Mouse (Mus musculus) limb, embryonic 11.5 days (tissue): ENCODE measurements at regions not wholly inside any gene's neighbourhood (a gene's known extent, or its start where the extent isn't known, plus 50 kb on each side); places are given as distances from the start of the nearest gene placed in this dataset.

ENCODE experiments used
- ATAC-seq: fragments of 200-750 bp; cut with Nextera tagmentation; 2 replicates; pipeline ENCODE4 v1.8.0; 2017; ENCODE audit warnings: low read depth; ENCODE audit not compliant: insufficient number of reproducible peaks, low FRiP score, low TSS enrichment
- DNase-seq: peaks from one replicate; pipeline ENCODE4 v3.0.0-alpha.2; 2015; ENCODE audit warnings: low spot score
- H3K27ac ChIP-seq: fragments of 300-500 bp; sonication (generic); replicated peaks from 2 replicates; pipeline ENCODE4 v1.5.1; 2014; ENCODE audit warnings: low read depth, mild to moderate bottlenecking, low read length
- H3K27me3 ChIP-seq: fragments of 300-500 bp; sonication (generic); 2 replicates; pipeline ENCODE4 v1.6.1; 2014; ENCODE audit warnings: mild to moderate bottlenecking, low read length, mixed read lengths; ENCODE audit not compliant: control insufficient read depth, insufficient read depth
- H3K36me3 ChIP-seq: fragments of 300-500 bp; sonication (generic); 2 replicates; pipeline ENCODE4 v1.6.1; 2014; ENCODE audit warnings: mild to moderate bottlenecking, low read length, moderate library complexity, mixed read lengths; ENCODE audit not compliant: control insufficient read depth, insufficient read depth
- H3K4me1 ChIP-seq: fragments of 300-500 bp; sonication (generic); 2 replicates; pipeline ENCODE4 v1.6.1; 2014; ENCODE audit warnings: low read length, mixed read lengths; ENCODE audit not compliant: control insufficient read depth, insufficient read depth
- H3K4me2 ChIP-seq: fragments of 300-500 bp; sonication (generic); 2 replicates; pipeline ENCODE4 v1.6.1; 2014; ENCODE audit warnings: low read depth, mild to moderate bottlenecking, moderate library complexity; ENCODE audit not compliant: severe bottlenecking
- H3K4me3 ChIP-seq: fragments of 300-500 bp; sonication (generic); 2 replicates; pipeline ENCODE4 v1.5.1; 2014; ENCODE audit warnings: low read depth, low read length
- H3K9ac ChIP-seq: fragments of 300-500 bp; sonication (generic); 2 replicates; pipeline ENCODE4 v1.6.1; 2014; ENCODE audit warnings: mild to moderate bottlenecking, low read length
- H3K9me3 ChIP-seq: fragments of 300-500 bp; sonication (generic); 2 replicates; pipeline ENCODE4 v1.6.1; 2016; ENCODE audit warnings: low read length; ENCODE audit not compliant: control insufficient read depth
- WGBS: fragments of 180-500 bp; shearing (Covaris S2); extraction: QIAGEN DNeasy Blood & Tissue Kit; methylation state at CpG from one replicate; pipeline ENCODE4 v1.1.7; 2014; 5-methylcytosine and 5-hydroxymethylcytosine counted together

DNA sequence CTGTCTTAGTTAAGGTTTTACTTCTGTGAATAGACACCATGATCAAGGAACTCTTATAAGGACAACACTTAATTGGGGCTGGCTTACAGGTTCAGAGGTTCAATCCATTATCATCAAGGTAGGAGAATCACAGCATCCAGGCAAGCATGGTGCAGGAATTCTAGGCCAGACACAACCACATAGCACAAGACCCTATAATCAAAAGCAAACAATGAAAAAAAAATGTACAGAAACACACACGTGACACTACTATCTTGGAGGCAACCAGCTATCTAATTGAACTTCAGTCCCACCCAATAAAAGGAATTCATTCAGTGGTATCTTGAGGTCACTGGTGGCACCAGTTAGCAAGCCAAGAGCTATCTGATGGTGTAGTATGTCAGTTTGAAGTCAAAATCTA, 50.9 kb upstream of the Prpf4b start:
- ATAC-seq (no peak), DNase-seq (no peak)
- Histone ChIP-seq H3K4me1 (no peaks in the 10 kb centered on the region), H3K9me3 (no peaks in the 10 kb centered on the region), H3K36me3 (no peaks in the 10 kb centered on the region), H3K4me3 (no peak overlapping the region), H3K27me3 (no peaks in the 10 kb centered on the region), H3K27ac (no peak overlapping the region), H3K4me2 (no peak overlapping the region), H3K9ac (no peak overlapping the region)
- 92% methylated on average over 1 of the region's 1 CpGs for WGBS
